Mouse (Mus musculus): ENCODE measurements around the gene Abracl. TPM values are rescaled to one million over a fixed set of nuclear protein-coding genes. Genes with fewer than 3 reads are reported as not detected.

Abracl gene
- polyA plus RNA-seq, 1 experiment from 2014 or later: 102 TPM

Other genes with a start within 250 kb of the Abracl start
- 0.91 and 1.1 TPM in 2 replicates for gene Txlnb, start 227.1 kb downstream of the Abracl start, polyA plus RNA-seq (2015; fragmentation: Nextera tagmentation; extraction: Ambion mirVana)
- 2.9 and 5.2 TPM in 2 replicates for gene Heca, start 75.2 kb downstream of the Abracl start, polyA plus RNA-seq (2015; fragmentation: Nextera tagmentation; extraction: Ambion mirVana)
- 10.0 and 12.8 TPM in 2 replicates for gene Reps1, start 32.6 kb upstream of the Abracl start, polyA plus RNA-seq (2015; fragmentation: Nextera tagmentation; extraction: Ambion mirVana)
- 0.35 and 0.39 TPM in 2 replicates for gene Ect2l, start 187.6 kb upstream of the Abracl start, polyA plus RNA-seq (2015; fragmentation: Nextera tagmentation; extraction: Ambion mirVana)
- 16.2 and 16.9 TPM in 2 replicates for gene Ccdc28a, start 211.7 kb upstream of the Abracl start, polyA plus RNA-seq (2015; fragmentation: Nextera tagmentation; extraction: Ambion mirVana)